Mouse (Mus musculus) forebrain, embryonic 10.5 days (tissue): ENCODE measurements around the gene Coq4. TPM values are rescaled to one million over a fixed set of nuclear protein-coding genes. Genes with fewer than 3 reads are reported as not detected.

ENCODE experiments used
- DNase-seq: peaks from one replicate; pipeline ENCODE4 v3.0.0-alpha.2; 2017; ENCODE audit warnings: low spot score; ENCODE audit errors: extremely low spot score
- H3K27ac ChIP-seq: fragments of 300-500 bp; sonication (generic); 2 replicates; pipeline ENCODE4 v1.5.1; 2016; ENCODE audit warnings: mild to moderate bottlenecking
- H3K27me3 ChIP-seq: fragments of 300-500 bp; sonication (generic); 2 replicates; pipeline ENCODE4 v1.6.1; 2016; ENCODE audit warnings: mild to moderate bottlenecking; ENCODE audit not compliant: poor library complexity, severe bottlenecking
- H3K36me3 ChIP-seq: fragments of 300-500 bp; sonication (generic); replicated peaks from 2 replicates; pipeline ENCODE4 v1.6.1; 2016; ENCODE audit warnings: mild to moderate bottlenecking, moderate library complexity
- H3K4me1 ChIP-seq: fragments of 300-500 bp; sonication (generic); 2 replicates; pipeline ENCODE4 v1.6.1; 2016
- H3K4me3 ChIP-seq: fragments of 300-500 bp; sonication (generic); 2 replicates; pipeline ENCODE4 v1.5.1; 2016; ENCODE audit warnings: mild to moderate bottlenecking, moderate library complexity
- H3K9me3 ChIP-seq: fragments of 300-500 bp; sonication (generic); 2 replicates; pipeline ENCODE4 v1.6.1; 2016; ENCODE audit warnings: mild to moderate bottlenecking, moderate library complexity
- WGBS: fragments of 180-500 bp; shearing (Covaris S2); methylation state at CpG from one replicate; pipeline ENCODE4 v1.1.7; 2016; 5-methylcytosine and 5-hydroxymethylcytosine counted together
- polyA plus RNA-seq: library from polyadenylated mRNA; unstranded; fragments of >200 nt; fragmentation: Nextera tagmentation; extraction: Ambion mirVana; gene quantifications from 2 replicates; pipeline ENCODE4 v1.2.1, GENCODE M21; 2016

The Coq4 gene
- polyA plus RNA-seq, 1 experiment from 2014 or later, result 47.5 TPM

GRCm38 (mm10) chr2:29803400-29803831 lies 16.1 kb downstream of the Coq4 start:
- peak; percentile 34 for DNase-seq
- peak overlapping the region; percentile 93 for H3K4me3 ChIP-seq
- H3K27me3 ChIP-seq, result peaks cover 26% of the 10 kb centered on the region
- WGBS, result 24% methylated on average over 6 of the region's 6 CpGs
- peaks cover 39% of the 10 kb centered on the region for H3K36me3 ChIP-seq
- H3K4me1 ChIP-seq, result peaks cover 18% of the 10 kb centered on the region
- no peaks in the 10 kb centered on the region for H3K9me3 ChIP-seq
- H3K27ac ChIP-seq, result peak overlapping the region; percentile 87

DNA sequence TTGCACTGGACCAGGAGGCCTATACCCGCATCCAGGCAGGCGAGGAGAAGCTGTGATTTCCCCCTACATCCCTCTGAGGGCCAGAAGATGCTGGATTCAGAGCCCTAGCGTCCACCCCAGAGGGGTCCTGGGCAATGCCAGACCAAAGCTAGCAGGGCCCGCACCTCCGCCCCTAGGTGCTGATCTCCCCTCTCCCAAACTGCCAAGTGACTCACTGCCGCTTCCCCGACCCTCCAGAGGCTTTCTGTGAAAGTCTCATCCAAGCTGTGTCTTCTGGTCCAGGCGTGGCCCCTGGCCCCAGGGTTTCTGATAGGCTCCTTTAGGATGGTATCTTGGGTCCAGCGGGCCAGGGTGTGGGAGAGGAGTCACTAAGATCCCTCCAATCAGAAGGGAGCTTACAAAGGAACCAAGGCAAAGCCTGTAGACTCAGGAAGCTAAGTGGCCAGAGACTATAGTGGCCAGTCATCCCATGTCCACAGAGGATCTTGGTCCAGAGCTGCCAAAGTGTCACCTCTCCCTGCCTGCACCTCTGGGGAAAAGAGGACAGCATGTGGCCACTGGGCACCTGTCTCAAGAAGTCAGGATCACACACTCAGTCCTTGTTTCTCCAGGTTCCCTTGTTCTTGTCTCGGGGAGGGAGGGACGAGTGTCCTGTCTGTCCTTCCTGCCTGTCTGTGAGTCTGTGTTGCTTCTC lies 28.5 kb downstream of the Coq4 start:
- 88% methylated on average over 11 of the region's 11 CpGs for WGBS
- H3K36me3 ChIP-seq, result peaks cover 54% of the 10 kb centered on the region
- H3K27me3 ChIP-seq, result peaks cover 51% of the 10 kb centered on the region
- DNase-seq, result no peak
- H3K4me3 ChIP-seq, result no peak overlapping the region
- H3K4me1 ChIP-seq, result peaks cover 31% of the 10 kb centered on the region
- H3K9me3 ChIP-seq, result no peaks in the 10 kb centered on the region
- H3K27ac ChIP-seq, result no peak overlapping the region

DNA sequence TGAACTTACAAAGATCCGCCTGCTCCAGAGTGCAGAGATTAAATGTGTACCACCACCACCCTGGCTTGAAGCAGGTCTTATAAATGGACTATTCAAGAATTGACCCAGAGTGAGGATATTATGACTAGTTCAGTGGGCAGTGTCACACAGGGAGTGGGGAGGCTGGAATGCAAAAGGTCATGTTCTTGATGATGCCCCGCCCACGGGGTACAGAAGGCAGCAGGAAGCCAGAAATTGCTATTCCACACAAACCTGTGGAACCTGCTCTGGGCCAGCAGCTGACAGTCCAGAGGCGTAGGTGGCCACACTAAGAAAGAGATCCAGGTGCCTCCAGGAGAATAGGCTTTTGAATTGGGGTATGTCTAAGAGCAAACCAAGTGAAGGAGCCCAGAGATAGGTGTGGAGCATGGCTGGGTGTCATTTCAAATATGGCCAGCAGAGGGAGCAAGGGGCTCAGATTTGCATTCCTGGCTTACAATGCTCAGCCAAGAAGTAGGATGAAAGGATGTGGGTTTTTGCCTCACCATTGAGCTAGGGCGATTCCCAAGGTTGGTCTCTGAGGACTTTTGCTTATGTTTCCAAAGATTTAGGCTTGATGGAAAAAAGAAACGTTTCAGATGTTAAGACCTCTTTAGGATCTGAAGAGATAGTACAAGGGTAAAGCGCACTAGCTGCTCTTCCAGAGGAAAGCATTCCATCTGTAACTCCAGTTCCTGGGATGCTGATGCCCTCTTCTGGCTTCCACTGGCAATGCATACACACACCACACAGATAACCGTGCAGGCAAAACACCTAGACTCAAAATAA lies 30.3 kb downstream of the Coq4 start:
- Histone ChIP-seq H3K4me3 (peak overlapping the region; percentile 18; the same call in 1 of the 2 replicates), H3K4me1 (peaks cover 38% of the 10 kb centered on the region), H3K27me3 (peaks cover 69% of the 10 kb centered on the region), H3K36me3 (peaks cover 36% of the 10 kb centered on the region), H3K27ac (no peak overlapping the region), H3K9me3 (no peaks in the 10 kb centered on the region)
- WGBS, result 34% methylated on average over 8 of the region's 8 CpGs
- DNase-seq, result peak; percentile 86

DNA sequence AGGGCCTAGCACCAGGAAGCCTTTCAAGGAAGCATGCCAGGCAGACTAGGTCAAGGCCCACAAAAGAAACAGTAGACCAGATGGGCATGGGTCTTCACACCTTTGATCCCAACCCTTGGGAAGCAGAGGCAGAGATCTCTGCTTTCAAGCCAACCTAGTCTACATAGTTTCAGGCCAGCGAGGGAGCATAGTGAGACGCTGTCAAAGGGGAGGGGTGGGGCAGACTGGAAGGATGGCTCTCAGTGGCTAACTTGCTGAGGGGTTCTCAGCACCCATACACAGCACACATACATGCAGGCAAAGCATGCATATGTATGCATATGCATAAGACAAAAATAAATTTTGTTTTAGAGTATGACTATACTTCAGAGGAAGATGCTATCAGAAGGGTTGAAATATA lies 32.1 kb downstream of the Coq4 start:
- DNase-seq, result no peak
- peak overlapping the region; percentile 47 for H3K4me3 ChIP-seq
- peaks cover 38% of the 10 kb centered on the region for H3K4me1 ChIP-seq
- no peaks in the 10 kb centered on the region for H3K9me3 ChIP-seq
- peaks cover 70% of the 10 kb centered on the region for H3K27me3 ChIP-seq
- 13% methylated on average over 2 of the region's 2 CpGs for WGBS
- H3K36me3 ChIP-seq, result peaks cover 18% of the 10 kb centered on the region
- H3K27ac ChIP-seq, result peak overlapping the region; percentile 86; the same call in 1 of the 2 replicates

GRCm38 (mm10) chr2:29820025-29820817 lies 32.9 kb downstream of the Coq4 start, which contains the start of gene Urm1:
Urm1 (plus strand) TSS chr2:29820075.
- Histone ChIP-seq H3K9me3 (no peaks in the 10 kb centered on the region), H3K27me3 (peaks cover 62% of the 10 kb centered on the region), H3K27ac (peak within 1 kb of the TSS; percentile 86), H3K4me1 (peaks cover 38% of the 10 kb centered on the region), H3K4me3 (peak within 1 kb of the TSS; percentile 47), H3K36me3 (peaks cover 10% of the 10 kb centered on the region)
- WGBS, result 1% methylated on average over 35 of the region's 35 CpGs
- DNase-seq, result peak; percentile 93

DNA sequence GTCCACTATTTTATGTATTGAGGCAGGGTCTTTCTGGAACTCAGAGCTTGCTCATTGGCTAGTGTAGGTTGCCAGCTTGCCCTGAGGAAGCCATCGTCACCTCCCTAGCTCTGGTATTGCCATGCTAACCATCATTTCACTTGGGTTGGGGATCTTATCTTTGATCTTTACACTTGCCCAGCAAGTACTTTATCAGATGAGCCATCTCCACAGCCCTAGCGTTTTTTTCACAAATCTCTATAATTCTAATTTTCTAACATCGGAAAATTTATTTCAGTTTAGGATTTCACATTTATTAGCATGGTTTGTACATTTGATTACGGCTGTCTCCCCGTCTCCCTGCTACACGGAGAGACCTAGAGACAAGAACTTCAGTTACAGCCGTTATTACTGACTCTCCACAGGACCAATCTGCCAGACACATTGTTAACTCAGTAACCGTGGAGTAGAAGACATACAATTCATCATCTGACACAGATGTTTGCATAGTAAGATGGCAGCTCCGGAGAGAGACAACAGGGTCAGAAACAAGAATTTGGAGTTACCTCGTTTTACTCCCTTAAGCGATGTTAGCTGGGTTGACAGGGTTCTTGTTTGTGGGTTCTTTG lies 39.1 kb downstream of the Coq4 start:
- H3K36me3 ChIP-seq, result no peaks in the 10 kb centered on the region
- H3K4me1 ChIP-seq, result peaks cover 21% of the 10 kb centered on the region
- peaks cover 25% of the 10 kb centered on the region for H3K27me3 ChIP-seq
- H3K4me3 ChIP-seq, result peak overlapping the region; percentile 89
- no peaks in the 10 kb centered on the region for H3K9me3 ChIP-seq
- H3K27ac ChIP-seq, result peak overlapping the region; percentile 90
- DNase-seq, result no peak
- 25% methylated on average over 11 of the region's 11 CpGs for WGBS

- Histone ChIP-seq H3K27ac (peak overlapping the region; percentile 90), H3K9me3 (no peaks in the 10 kb centered on the region), H3K27me3 (peaks cover 25% of the 10 kb centered on the region), H3K36me3 (peaks cover 4% of the 10 kb centered on the region; the same call in 1 of the 2 replicates), H3K4me1 (peaks cover 21% of the 10 kb centered on the region), H3K4me3 (peak overlapping the region; percentile 89)
- under 1% methylated on average over 48 of the region's 48 CpGs for WGBS
- DNase-seq, result peak; percentile 97
Measured at GRCm38 (mm10) chr2:29826926-29827708, 39.8 kb downstream of the Coq4 start.

- DNase-seq, result no peak
- Histone ChIP-seq H3K9me3 (no peaks in the 10 kb centered on the region), H3K36me3 (peaks cover 6% of the 10 kb centered on the region), H3K4me1 (peaks cover 21% of the 10 kb centered on the region), H3K4me3 (peak overlapping the region; percentile 89), H3K27ac (peak overlapping the region; percentile 90), H3K27me3 (peaks cover 23% of the 10 kb centered on the region)
- WGBS, result 5% methylated on average over 12 of the region's 12 CpGs
Measured at GRCm38 (mm10) chr2:29827709-29828024, 40.4 kb downstream of the Coq4 start.

- 97% methylated on average over 4 of the region's 4 CpGs for WGBS
Measured at GRCm38 (mm10) chr2:29831106-29831505, 43.8 kb downstream of the Coq4 start.

GRCm38 (mm10) chr2:29833796-29834195 lies 46.5 kb downstream of the Coq4 start:
- no peak overlapping the region for H3K27ac ChIP-seq
- no peak for DNase-seq
- H3K4me3 ChIP-seq, result no peak overlapping the region
- peaks cover 51% of the 10 kb centered on the region for H3K36me3 ChIP-seq
- H3K9me3 ChIP-seq, result no peaks in the 10 kb centered on the region
- H3K27me3 ChIP-seq, result peaks cover 79% of the 10 kb centered on the region
- 95% methylated on average over 5 of the region's 5 CpGs for WGBS
- peaks cover 25% of the 10 kb centered on the region for H3K4me1 ChIP-seq

More at GRCm38 (mm10) chr2:29831106-29831505, 43.8 kb downstream of the Coq4 start:
- no peaks in the 10 kb centered on the region for H3K9me3 ChIP-seq
- peaks cover 31% of the 10 kb centered on the region for H3K36me3 ChIP-seq
- no peak overlapping the region for H3K27ac ChIP-seq
- no peak for DNase-seq
- H3K4me1 ChIP-seq, result peaks cover 35% of the 10 kb centered on the region
- H3K4me3 ChIP-seq, result no peak overlapping the region
- peaks cover 52% of the 10 kb centered on the region for H3K27me3 ChIP-seq

GRCm38 (mm10) chr2:29835391-29835899 lies 48.2 kb downstream of the Coq4 start:
- H3K4me3 ChIP-seq, result no peak overlapping the region
- peaks cover 63% of the 10 kb centered on the region for H3K36me3 ChIP-seq
- H3K9me3 ChIP-seq, result no peaks in the 10 kb centered on the region
- H3K4me1 ChIP-seq, result peaks cover 39% of the 10 kb centered on the region
- DNase-seq, result no peak
- peaks cover 95% of the 10 kb centered on the region for H3K27me3 ChIP-seq
- 20% methylated on average over 2 of the region's 2 CpGs for WGBS
- H3K27ac ChIP-seq, result peak overlapping the region; percentile 45; the same call in 1 of the 2 replicates
